Mouse (Mus musculus): Measurements from ENCODE around the gene Cyp4b1. TPM values are rescaled to one million over a fixed set of nuclear protein-coding genes. Genes with fewer than 3 reads are reported as not detected.
"Not testable (repeated sequence)": the region's sequence is repeated elsewhere in the genome, so short reads cannot be mapped to it uniquely, and the experiment has no call there.

Cyp4b1 gene
- polyA plus RNA-seq (2016; fragmentation: Nextera tagmentation; extraction: Ambion mirVana), result 0.74 and 1.1 TPM in 2 replicates

GRCm38 (mm10) chr4:115647580-115647979 is at the start of gene Cyp4b1:
Gene Cyp4b1 (minus strand): TSS chr4:115647723.
- no peaks in the 10 kb centered on the region for H3K27me3 ChIP-seq (replicated peaks)
- H3K9ac ChIP-seq, result no peak within 1 kb of the TSS
- no peak within 1 kb of the TSS for H3K4me3 ChIP-seq
- no peaks in the 10 kb centered on the region for H3K9me3 ChIP-seq (replicated peaks)
- H3K36me3 ChIP-seq, result no peaks in the 10 kb centered on the region
- no peak within 1 kb of the TSS for H3K4me2 ChIP-seq
- H3K27ac ChIP-seq (ENCODE audit: poor library complexity, severe bottlenecking), result no peak within 1 kb of the TSS
- 72% methylated on average over 9 of the region's 9 CpGs for WGBS
- H3K4me1 ChIP-seq (replicated peaks), result peaks cover 10% of the 10 kb centered on the region; the same call in 1 of the 2 replicates
- no peak for ATAC-seq (ENCODE audit: insufficient number of reproducible peaks, low FRiP score)

GRCm38 (mm10) chr4:115686299-115686698 is 38.8 kb upstream of the Cyp4b1 start:
- WGBS, result 49% methylated on average over 4 of the region's 4 CpGs
- H3K27ac ChIP-seq (ENCODE audit: poor library complexity, severe bottlenecking), result no peak overlapping the region

GRCm38 (mm10) chr4:115659190-115659589 is 11.7 kb upstream of the Cyp4b1 start:
- no peak for ATAC-seq (ENCODE audit: insufficient number of reproducible peaks, low FRiP score)
- no peaks in the 10 kb centered on the region for H3K36me3 ChIP-seq
- H3K27ac ChIP-seq (ENCODE audit: poor library complexity, severe bottlenecking), result no peak overlapping the region
- 0 out of 2 replicates have a peak, but pooled peaks cover 3% of the 10 kb centered on the region for H3K4me1 ChIP-seq (replicated peaks)
- no peak overlapping the region for H3K4me3 ChIP-seq
- no peaks in the 10 kb centered on the region for H3K9me3 ChIP-seq (replicated peaks)
- no peak overlapping the region for H3K4me2 ChIP-seq
- no peaks in the 10 kb centered on the region for H3K27me3 ChIP-seq (replicated peaks)
- no peak overlapping the region for H3K9ac ChIP-seq

More at GRCm38 (mm10) chr4:115686299-115686698, 38.8 kb upstream of the Cyp4b1 start:
- Histone ChIP-seq H3K9ac (no peak overlapping the region), H3K9me3 (replicated peaks) (no peaks in the 10 kb centered on the region), H3K4me1 (replicated peaks) (no peaks in the 10 kb centered on the region), H3K27me3 (replicated peaks) (no peaks in the 10 kb centered on the region), H3K4me3 (no peak overlapping the region), H3K36me3 (no peaks in the 10 kb centered on the region), H3K4me2 (no peak overlapping the region)
- no peak for ATAC-seq (ENCODE audit: insufficient number of reproducible peaks, low FRiP score)

GRCm38 (mm10) chr4:115657867-115658249 is 10.3 kb upstream of the Cyp4b1 start:
- H3K4me3 ChIP-seq, result peak overlapping the region; percentile 51; the same call in 1 of the 2 replicates
- H3K27me3 ChIP-seq (replicated peaks), result no peaks in the 10 kb centered on the region
- no peak overlapping the region; the same call in 1 of the 2 replicates for H3K9ac ChIP-seq
- ATAC-seq (ENCODE audit: insufficient number of reproducible peaks, low FRiP score), result 0 out of 2 replicates have a peak, but pooled peaks have one; percentile 33
- no peaks in the 10 kb centered on the region for H3K36me3 ChIP-seq
- H3K9me3 ChIP-seq (replicated peaks), result no peaks in the 10 kb centered on the region
- peak overlapping the region; percentile 97; the same call in 1 of the 2 replicates for H3K4me2 ChIP-seq
- H3K4me1 ChIP-seq (replicated peaks), result 0 out of 2 replicates have a peak, but pooled peaks cover 3% of the 10 kb centered on the region
- H3K27ac ChIP-seq (ENCODE audit: poor library complexity, severe bottlenecking), result no peak overlapping the region

- H3K4me1 ChIP-seq (replicated peaks), result 0 out of 2 replicates have a peak, but pooled peaks cover 3% of the 10 kb centered on the region
- no peaks in the 10 kb centered on the region for H3K9me3 ChIP-seq (replicated peaks)
- ATAC-seq (ENCODE audit: insufficient number of reproducible peaks, low FRiP score), result peak; percentile 82
- H3K4me2 ChIP-seq, result peak overlapping the region; percentile 97
- no peaks in the 10 kb centered on the region for H3K36me3 ChIP-seq
- no peak overlapping the region for H3K27ac ChIP-seq (ENCODE audit: poor library complexity, severe bottlenecking)
- WGBS, result 1% methylated on average over 33 of the region's 34 CpGs
- H3K9ac ChIP-seq, result peak overlapping the region; percentile 68
- no peaks in the 10 kb centered on the region for H3K27me3 ChIP-seq (replicated peaks)
- H3K4me3 ChIP-seq, result peak overlapping the region; percentile 51
Measured at GRCm38 (mm10) chr4:115657104-115657866, 9.8 kb upstream of the Cyp4b1 start.

- not testable (repeated sequence) for H3K4me1 ChIP-seq (replicated peaks); H3K9ac ChIP-seq; H3K4me3 ChIP-seq; H3K9me3 ChIP-seq (replicated peaks); H3K36me3 ChIP-seq; H3K27ac ChIP-seq (ENCODE audit: poor library complexity, severe bottlenecking); H3K27me3 ChIP-seq (replicated peaks); ATAC-seq (ENCODE audit: insufficient number of reproducible peaks, low FRiP score)
- H3K4me2 ChIP-seq, result 0 out of 2 replicates have a peak overlapping the region, but pooled peaks have one; percentile 97
- 68% methylated on average over 1 of the region's 1 CpGs for WGBS
Measured at GRCm38 (mm10) chr4:115656535-115656922, 9.0 kb upstream of the Cyp4b1 start.

- H3K27ac ChIP-seq (ENCODE audit: poor library complexity, severe bottlenecking); H3K4me2 ChIP-seq; H3K9me3 ChIP-seq (replicated peaks); H3K4me1 ChIP-seq (replicated peaks); H3K36me3 ChIP-seq; H3K9ac ChIP-seq; ATAC-seq (ENCODE audit: insufficient number of reproducible peaks, low FRiP score); H3K27me3 ChIP-seq (replicated peaks); H3K4me3 ChIP-seq: not testable (repeated sequence)
- WGBS, result 67% methylated on average over 7 of the region's 7 CpGs
Measured at GRCm38 (mm10) chr4:115655841-115656534, 8.5 kb upstream of the Cyp4b1 start.

- no peak overlapping the region for H3K9ac ChIP-seq
- H3K27me3 ChIP-seq (replicated peaks), result no peaks in the 10 kb centered on the region
- WGBS, result 80% methylated on average over 5 of the region's 5 CpGs
- H3K4me2 ChIP-seq, result no peak overlapping the region
- H3K27ac ChIP-seq (ENCODE audit: poor library complexity, severe bottlenecking), result no peak overlapping the region
- H3K4me3 ChIP-seq, result no peak overlapping the region
- no peak for ATAC-seq (ENCODE audit: insufficient number of reproducible peaks, low FRiP score)
- H3K36me3 ChIP-seq, result no peaks in the 10 kb centered on the region
- no peaks in the 10 kb centered on the region for H3K4me1 ChIP-seq (replicated peaks)
- H3K9me3 ChIP-seq (replicated peaks), result no peaks in the 10 kb centered on the region
Measured at GRCm38 (mm10) chr4:115650866-115651265, 3.3 kb upstream of the Cyp4b1 start.

- no peaks in the 10 kb centered on the region for H3K4me1 ChIP-seq (replicated peaks)
- H3K4me3 ChIP-seq, result no peak overlapping the region
- H3K9me3 ChIP-seq (replicated peaks), result no peaks in the 10 kb centered on the region
- H3K27me3 ChIP-seq (replicated peaks), result no peaks in the 10 kb centered on the region
- no peak for ATAC-seq (ENCODE audit: insufficient number of reproducible peaks, low FRiP score)
- no peak overlapping the region for H3K9ac ChIP-seq
- H3K27ac ChIP-seq (ENCODE audit: poor library complexity, severe bottlenecking), result no peak overlapping the region
- no peak overlapping the region for H3K4me2 ChIP-seq
- no peaks in the 10 kb centered on the region for H3K36me3 ChIP-seq
Measured at GRCm38 (mm10) chr4:115649344-115649743, 1.8 kb upstream of the Cyp4b1 start.

GRCm38 (mm10) chr4:115648752-115649151 is 1.2 kb upstream of the Cyp4b1 start:
- H3K9me3 ChIP-seq (replicated peaks), result no peaks in the 10 kb centered on the region
- 57% methylated on average over 2 of the region's 2 CpGs for WGBS
- no peaks in the 10 kb centered on the region for H3K36me3 ChIP-seq
- ATAC-seq (ENCODE audit: insufficient number of reproducible peaks, low FRiP score), result no peak
- H3K9ac ChIP-seq, result no peak overlapping the region
- H3K27ac ChIP-seq (ENCODE audit: poor library complexity, severe bottlenecking), result no peak overlapping the region
- no peak overlapping the region for H3K4me3 ChIP-seq
- no peaks in the 10 kb centered on the region for H3K4me1 ChIP-seq (replicated peaks)
- H3K4me2 ChIP-seq, result no peak overlapping the region
- H3K27me3 ChIP-seq (replicated peaks), result no peaks in the 10 kb centered on the region

GRCm38 (mm10) chr4:115645371-115645770 is 2.2 kb downstream of the Cyp4b1 start:
- Histone ChIP-seq H3K36me3 (no peaks in the 10 kb centered on the region), H3K27ac (ENCODE audit: poor library complexity, severe bottlenecking) (no peak overlapping the region), H3K9me3 (replicated peaks) (no peaks in the 10 kb centered on the region), H3K4me1 (replicated peaks) (peaks cover 10% of the 10 kb centered on the region; the same call in 1 of the 2 replicates), H3K27me3 (replicated peaks) (no peaks in the 10 kb centered on the region), H3K4me3 (no peak overlapping the region), H3K9ac (no peak overlapping the region), H3K4me2 (no peak overlapping the region)
- ATAC-seq (ENCODE audit: insufficient number of reproducible peaks, low FRiP score), result no peak
